Comparison of ENCODE assay signal across 25 mouse cellular contexts in the genomic region with DNA sequence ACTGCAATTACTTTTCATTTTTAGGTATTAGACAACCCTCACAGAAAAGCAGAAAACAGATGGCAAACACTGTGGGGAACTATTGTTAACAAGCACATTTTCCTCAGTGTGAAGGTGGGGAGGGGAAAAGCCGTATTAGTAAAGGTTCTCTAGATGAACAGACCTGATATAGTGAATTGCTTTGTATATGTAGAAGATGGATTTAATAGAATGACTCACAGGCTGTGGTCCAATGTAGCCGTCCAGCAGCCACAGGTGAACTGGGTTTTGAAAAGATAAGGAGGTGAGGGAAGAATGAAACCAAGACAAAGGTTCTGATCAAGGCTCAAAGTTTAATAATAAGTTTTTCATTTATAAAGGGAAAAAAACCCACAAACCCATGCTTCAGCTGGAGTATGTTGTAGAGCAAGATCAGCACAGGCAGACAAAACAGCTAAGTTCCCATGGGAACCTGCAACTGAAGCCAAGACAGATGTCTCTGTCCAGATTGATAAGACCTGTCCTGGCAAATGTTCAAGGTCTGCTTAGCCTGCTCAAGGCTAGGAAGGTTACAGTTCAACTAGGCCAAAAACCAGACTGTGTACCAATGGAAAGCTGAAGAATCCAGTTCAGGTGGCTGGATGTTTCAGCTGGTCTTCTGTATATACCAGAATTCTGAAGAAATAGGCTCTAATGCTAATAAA. TPM values are rescaled to one million over a fixed set of nuclear protein-coding genes. Genes with fewer than 3 reads are reported as not detected.
DNase-seq lines count a peak whose midpoint lies in the region; ATAC-seq and TF ChIP-seq lines count a peak whose summit lies in the region.
"Had no signal": no experiment of that assay in that cellular context is flagged by ENCODE, and none has a peak within 500 bp of the region (broad histone marks: within the 10 kb centered on the region; RNA-seq: fewer than 3 reads in every experiment).

No protein-coding gene starts in this region.

- ATAC-seq in liver, embryonic 11.5 days (replicated peaks; ENCODE audit: low FRiP score): no peak
- ATAC-seq in stomach, embryonic 15.5 days (ENCODE audit: insufficient read depth, low FRiP score, low read depth): peak; percentile 63; the same call in 1 of the 2 replicates
- ATAC-seq in stomach, postnatal 0 days (ENCODE audit: low FRiP score, low TSS enrichment): no peak
- peak; percentile 64 for ATAC-seq in common myeloid progenitor, adult 5-6 weeks (replicated peaks; ENCODE audit: low read depth, poor library complexity, severe bottlenecking)
- ATAC-seq in megakaryocyte-erythroid progenitor cell, adult 5-6 weeks (replicated peaks; ENCODE audit: low FRiP score, low TSS enrichment, poor library complexity, severe bottlenecking): peak; percentile 81
- ATAC-seq: activated CD4-positive, CD25-positive, alpha-beta regulatory T cell, adult 4 months; forebrain, embryonic 16.5 days had no signal

- 56% methylated on average over 2 of the region's 2 CpGs for WGBS in liver, adult 2 months
- 66% methylated on average over 2 of the region's 2 CpGs for WGBS in liver, embryonic 11.5 days
- 67% methylated on average over 2 of the region's 2 CpGs for WGBS in stomach, embryonic 15.5 days
- WGBS in stomach, postnatal 0 days: 63% methylated on average over 2 of the region's 2 CpGs
- 70% methylated on average over 2 of the region's 2 CpGs for WGBS in heart, embryonic 10.5 days

- H3K4me1 ChIP-seq in liver, adult 2 months (ENCODE audit: control insufficient read depth, insufficient read depth, low read length): no peaks in the 10 kb centered on the region
- no peaks in the 10 kb centered on the region for H3K4me1 ChIP-seq in liver, embryonic 11.5 days (replicated peaks; ENCODE audit: control insufficient read depth, insufficient read depth, low read length)
- H3K4me1 ChIP-seq in stomach, embryonic 15.5 days: no peaks in the 10 kb centered on the region
- no peaks in the 10 kb centered on the region for H3K4me1 ChIP-seq in stomach, postnatal 0 days (replicated peaks; ENCODE audit: control insufficient read depth, insufficient read depth)
- no peaks in the 10 kb centered on the region for H3K4me1 ChIP-seq in heart, embryonic 10.5 days
- H3K4me1 ChIP-seq: embryonic facial prominence, embryonic 12.5 days; hindbrain, embryonic 12.5 days; limb, embryonic 12.5 days; lung, embryonic 15.5 days; neural tube, embryonic 13.5 days had no signal

- no peak overlapping the region for H3K4me3 ChIP-seq in liver, adult 2 months (ENCODE audit: insufficient read depth, low read depth, low read length)
- no peak overlapping the region for H3K4me3 ChIP-seq in liver, embryonic 11.5 days (ENCODE audit: low read depth, low read length)
- no peak overlapping the region for H3K4me3 ChIP-seq in stomach, embryonic 15.5 days (replicated peaks)
- H3K4me3 ChIP-seq in stomach, postnatal 0 days (ENCODE audit: low read depth, low read length): no peak overlapping the region
- H3K4me3 ChIP-seq in heart, embryonic 10.5 days: no peak overlapping the region
- H3K4me3 ChIP-seq: embryonic facial prominence, embryonic 12.5 days; hindbrain, embryonic 12.5 days; limb, embryonic 12.5 days; lung, embryonic 15.5 days; neural tube, embryonic 13.5 days had no signal

- no peaks in the 10 kb centered on the region for H3K9me3 ChIP-seq in liver, embryonic 11.5 days (ENCODE audit: control insufficient read depth, low read length)
- H3K9me3 ChIP-seq in stomach, embryonic 15.5 days: no peaks in the 10 kb centered on the region
- no peaks in the 10 kb centered on the region for H3K9me3 ChIP-seq in stomach, postnatal 0 days (ENCODE audit: control insufficient read depth, low read length)
- H3K9me3 ChIP-seq in heart, embryonic 10.5 days: no peaks in the 10 kb centered on the region
- H3K9me3 ChIP-seq: embryonic facial prominence, embryonic 12.5 days; hindbrain, embryonic 12.5 days; limb, embryonic 12.5 days; lung, embryonic 15.5 days; neural tube, embryonic 13.5 days had no signal

- no peak overlapping the region for H3K27ac ChIP-seq in liver, adult 2 months (replicated peaks; ENCODE audit: insufficient read depth, low read depth, low read length)
- H3K27ac ChIP-seq in liver, embryonic 11.5 days (ENCODE audit: low read depth, low read length): no peak overlapping the region
- H3K27ac ChIP-seq in stomach, embryonic 15.5 days: no peak overlapping the region
- H3K27ac ChIP-seq in stomach, postnatal 0 days (replicated peaks): no peak overlapping the region
- H3K27ac ChIP-seq in heart, embryonic 10.5 days: no peak overlapping the region
- H3K27ac ChIP-seq: embryonic facial prominence, embryonic 12.5 days; hindbrain, embryonic 12.5 days; limb, embryonic 12.5 days; lung, embryonic 15.5 days; neural tube, embryonic 13.5 days had no signal

- no peaks in the 10 kb centered on the region for H3K79me2 ChIP-seq in liver, adult 2 months (ENCODE audit: control insufficient read depth, insufficient read depth, low read length)

- no peak overlapping the region for H3K9ac ChIP-seq in liver, adult 2 months (ENCODE audit: low read depth, low read length)
- H3K9ac ChIP-seq in liver, embryonic 11.5 days (ENCODE audit: low read depth, low read length): no peak overlapping the region
- no peak overlapping the region for H3K9ac ChIP-seq in stomach, embryonic 15.5 days
- no peak overlapping the region for H3K9ac ChIP-seq in stomach, postnatal 0 days (ENCODE audit: low read length)
- H3K9ac ChIP-seq: embryonic facial prominence, embryonic 12.5 days; hindbrain, embryonic 12.5 days; limb, embryonic 12.5 days; lung, embryonic 15.5 days; neural tube, embryonic 13.5 days had no signal

- no peaks in the 10 kb centered on the region for H3K36me3 ChIP-seq in liver, adult 2 months (ENCODE audit: control insufficient read depth, insufficient read depth, low read length)
- no peaks in the 10 kb centered on the region for H3K36me3 ChIP-seq in liver, embryonic 11.5 days (ENCODE audit: control insufficient read depth, insufficient read depth, low read length)
- H3K36me3 ChIP-seq in stomach, embryonic 15.5 days: no peaks in the 10 kb centered on the region
- H3K36me3 ChIP-seq in stomach, postnatal 0 days (ENCODE audit: control insufficient read depth, insufficient read depth, low read length): no peaks in the 10 kb centered on the region
- no peaks in the 10 kb centered on the region for H3K36me3 ChIP-seq in heart, embryonic 10.5 days
- H3K36me3 ChIP-seq: embryonic facial prominence, embryonic 12.5 days; hindbrain, embryonic 12.5 days; limb, embryonic 12.5 days; lung, embryonic 15.5 days; neural tube, embryonic 13.5 days had no signal

- TF ChIP-seq CTCF in liver, adult 2 months (IDR thresholded peaks at IDR 0.05; ENCODE audit: low read depth, low read length): no peak
- TF ChIP-seq CTCF in stomach, postnatal 0 days (IDR thresholded peaks at IDR 0.05; ENCODE audit: low read depth): no peak

- no peaks in the 10 kb centered on the region for H3K27me3 ChIP-seq in liver, adult 2 months (ENCODE audit: control insufficient read depth, insufficient read depth, low read length)
- H3K27me3 ChIP-seq in liver, embryonic 11.5 days (replicated peaks; ENCODE audit: control insufficient read depth, insufficient read depth, low read length): no peaks in the 10 kb centered on the region
- H3K27me3 ChIP-seq in stomach, embryonic 15.5 days (replicated peaks): no peaks in the 10 kb centered on the region
- no peaks in the 10 kb centered on the region for H3K27me3 ChIP-seq in stomach, postnatal 0 days (ENCODE audit: control insufficient read depth, insufficient read depth, low read length)
- H3K27me3 ChIP-seq in heart, embryonic 10.5 days (ENCODE audit: insufficient read depth, poor library complexity, severe bottlenecking): no peaks in the 10 kb centered on the region
- H3K27me3 ChIP-seq: embryonic facial prominence, embryonic 12.5 days; hindbrain, embryonic 12.5 days; limb, embryonic 12.5 days; lung, embryonic 15.5 days; neural tube, embryonic 13.5 days had no signal

- no peak for TF ChIP-seq EP300 in stomach, postnatal 0 days (optimal IDR thresholded peaks at IDR 0.05)

- TF ChIP-seq POLR2A in liver, adult 2 months (IDR thresholded peaks at IDR 0.05; ENCODE audit: extremely low read depth, insufficient read depth, low read length): no peak

- DNase-seq in liver, adult 2 months (ENCODE audit: extremely low read depth, low read depth, low spot score): peak; percentile 92
- no peak for DNase-seq in liver, embryonic 11.5 days (ENCODE audit: low spot score)
- no peak for DNase-seq in stomach, postnatal 0 days (ENCODE audit: low spot score)
- no peak for DNase-seq in heart, embryonic 10.5 days (ENCODE audit: low spot score)
- no peak for DNase-seq in right cerebral cortex, postnatal 4 days
- DNase-seq: adrenal gland, postnatal 25 days; cerebellum, adult 2 months; gastrocnemius, postnatal 36 days; lung, postnatal 4 days; thymus, adult 18-20 months had no signal

- H3K4me2 ChIP-seq in liver, embryonic 11.5 days: no peak overlapping the region
- H3K4me2 ChIP-seq in stomach, embryonic 15.5 days: no peak overlapping the region
- H3K4me2 ChIP-seq in stomach, postnatal 0 days (replicated peaks; ENCODE audit: low read depth): no peak overlapping the region
- H3K4me2 ChIP-seq: embryonic facial prominence, embryonic 12.5 days; hindbrain, embryonic 12.5 days; limb, embryonic 12.5 days; lung, embryonic 15.5 days; midbrain, embryonic 11.5 days; neural tube, embryonic 13.5 days had no signal

RNA-seq across cellular contexts. Expression of a gene that starts 21.5 kb away (rescaled TPM):
- total RNA-seq in liver, adult 2 months (2014; rRNA removed): not detected in 2 replicates
- not detected in 2 replicates for polyA plus RNA-seq in liver, adult 2 months (2012; rRNA removed)
- polyA plus RNA-seq in liver, embryonic 11.5 days (2014; fragmentation: Nextera tagmentation; extraction: Ambion mirVana): not detected in 2 replicates
- polyA plus RNA-seq in stomach, embryonic 15.5 days (2015; fragmentation: Nextera tagmentation; extraction: Ambion mirVana): 0.01 TPM in 1 of 2 replicates, not detected in the other
- polyA plus RNA-seq in stomach, postnatal 0 days (2015; fragmentation: Nextera tagmentation; extraction: Ambion mirVana): 0.01 TPM in 1 of 2 replicates, not detected in the other
- under 0.01 TPM in 1 of 2 replicates, not detected in the other for total RNA-seq in common myeloid progenitor, adult 5-6 weeks (2017)
- not detected in 2 replicates for total RNA-seq in megakaryocyte-erythroid progenitor cell, adult 5-6 weeks (2014; fragmentation: Nextera tagmentation)
- total RNA-seq in megakaryocyte-erythroid progenitor cell, adult 5-6 weeks (2017): not detected in 2 replicates
- not detected in 2 replicates for polyA plus RNA-seq in heart, embryonic 10.5 days (2016; fragmentation: Nextera tagmentation; extraction: Ambion mirVana)
- total RNA-seq: adrenal gland, postnatal 25 days; gastrocnemius, postnatal 36 days; heart, adult 8-10 months had no signal
- polyA plus RNA-seq: embryonic facial prominence, embryonic 12.5 days; forebrain, embryonic 16.5 days; heart, postnatal 0 days; hindbrain, embryonic 12.5 days; kidney, embryonic 16.5 days; large intestine, adult 2 months; limb, embryonic 12.5 days; lung, embryonic 15.5 days; midbrain, embryonic 11.5 days; neural tube, embryonic 13.5 days had no signal

RNA-seq across cellular contexts. Expression of a gene that starts 50.0 kb away (rescaled TPM):
- total RNA-seq in liver, adult 2 months (2014; rRNA removed): 0.74 and 1.0 TPM in 2 replicates
- 0.06 and 0.11 TPM in 2 replicates for polyA plus RNA-seq in liver, adult 2 months (2012; rRNA removed)
- 3.3 and 4.4 TPM in 2 replicates for polyA plus RNA-seq in liver, embryonic 11.5 days (2014; fragmentation: Nextera tagmentation; extraction: Ambion mirVana)
- polyA plus RNA-seq in stomach, embryonic 15.5 days (2015; fragmentation: Nextera tagmentation; extraction: Ambion mirVana): 0.64 and 1.0 TPM in 2 replicates
- 0.13 and 0.21 TPM in 2 replicates for polyA plus RNA-seq in stomach, postnatal 0 days (2015; fragmentation: Nextera tagmentation; extraction: Ambion mirVana)
- 85.8 and 126 TPM in 2 replicates for total RNA-seq in common myeloid progenitor, adult 5-6 weeks (2017)
- total RNA-seq in megakaryocyte-erythroid progenitor cell, adult 5-6 weeks (2014; fragmentation: Nextera tagmentation): 2.6 and 3.7 TPM in 2 replicates
- 10.9 and 12.2 TPM in 2 replicates for total RNA-seq in megakaryocyte-erythroid progenitor cell, adult 5-6 weeks (2017)
- 0.23 TPM in 1 of 2 replicates, not detected in the other for polyA plus RNA-seq in heart, embryonic 10.5 days (2016; fragmentation: Nextera tagmentation; extraction: Ambion mirVana)
- polyA plus RNA-seq: forebrain, embryonic 16.5 days; heart, postnatal 0 days; hindbrain, embryonic 12.5 days; neural tube, embryonic 13.5 days had no signal

RNA-seq across cellular contexts. Expression of a gene that starts 56.9 kb away (rescaled TPM):
- not detected in 2 replicates for total RNA-seq in liver, adult 2 months (2014; rRNA removed)
- polyA plus RNA-seq in liver, adult 2 months (2012; rRNA removed): not detected in 2 replicates
- polyA plus RNA-seq in liver, embryonic 11.5 days (2014; fragmentation: Nextera tagmentation; extraction: Ambion mirVana): not detected in 2 replicates
- polyA plus RNA-seq in stomach, embryonic 15.5 days (2015; fragmentation: Nextera tagmentation; extraction: Ambion mirVana): not detected in 2 replicates
- polyA plus RNA-seq in stomach, postnatal 0 days (2015; fragmentation: Nextera tagmentation; extraction: Ambion mirVana): 0.01 TPM in 1 of 2 replicates, not detected in the other
- not detected in 2 replicates for total RNA-seq in common myeloid progenitor, adult 5-6 weeks (2017)
- 0.17 TPM in 1 of 2 replicates, not detected in the other for total RNA-seq in megakaryocyte-erythroid progenitor cell, adult 5-6 weeks (2014; fragmentation: Nextera tagmentation)
- not detected in 2 replicates for total RNA-seq in megakaryocyte-erythroid progenitor cell, adult 5-6 weeks (2017)
- polyA plus RNA-seq in heart, embryonic 10.5 days (2016; fragmentation: Nextera tagmentation; extraction: Ambion mirVana): not detected in 2 replicates
- total RNA-seq: adrenal gland, postnatal 25 days; gastrocnemius, postnatal 36 days; heart, adult 8-10 months had no signal
- polyA plus RNA-seq: embryonic facial prominence, embryonic 12.5 days; heart, postnatal 0 days; hindbrain, embryonic 12.5 days; kidney, embryonic 16.5 days; large intestine, adult 2 months; limb, embryonic 12.5 days; lung, embryonic 15.5 days; midbrain, embryonic 11.5 days had no signal

Comparison
In these comparisons a context has a peak if more than half of its experiments do, and no peak if none do; other contexts are left out.
1. ATAC-seq: peak in stomach, embryonic 15.5 days (single experiment), common myeloid progenitor, adult 5-6 weeks (single experiment) and megakaryocyte-erythroid progenitor cell, adult 5-6 weeks (single experiment); none in liver, embryonic 11.5 days (single experiment) and stomach, postnatal 0 days (single experiment).